Mouse (Mus musculus): ENCODE measurements around the gene Cplx3. TPM values are rescaled to one million over a fixed set of nuclear protein-coding genes. Genes with fewer than 3 reads are reported as not detected.

Cplx3 gene
- total and polyA plus RNA-seq, 3 experiments: 0.09 TPM; not detected in 2

GRCm38 (mm10) chr9:57643169-57643855 is 37.2 kb upstream of the Cplx3 start (continued):
- TF ChIP-seq ZMIZ1 (IDR thresholded peaks at IDR 0.05; ENCODE audit: low read depth, low read length) (no peak), ZNF384 (IDR thresholded peaks at IDR 0.05; ENCODE audit: low read depth, low read length) (no peak), EP300 (IDR thresholded peaks at IDR 0.05; ENCODE audit: low read length) (no peak), BHLHE40 (IDR thresholded peaks at IDR 0.05; ENCODE audit: low read depth, low read length) (peak; percentile 24; the same call in 1 of the 2 replicates), JUN (IDR thresholded peaks at IDR 0.05; ENCODE audit: insufficient read depth, low read depth, low read length) (no peak), MAZ (IDR thresholded peaks at IDR 0.05; ENCODE audit: low read depth, low read length) (no peak), NELFE (IDR thresholded peaks at IDR 0.05; ENCODE audit: low read depth, low read length) (no peak), MEF2A (IDR thresholded peaks at IDR 0.05; ENCODE audit: borderline replicate concordance, low read depth, low read length) (0 out of 2 replicates have a peak, but pooled peaks have one; percentile 46), NRF1 (IDR thresholded peaks at IDR 0.05; ENCODE audit: low read depth, low read length) (no peak), RCOR1 (conservative IDR thresholded peaks at IDR 0.05; ENCODE audit: low read depth, low read length) (no peak), MYC (IDR thresholded peaks at IDR 0.05; ENCODE audit: low read depth, low read length) (peak; percentile 80), MAX (IDR thresholded peaks at IDR 0.05; ENCODE audit: low read length) (peak; percentile 71; the same call in 1 of the 2 replicates), USF1 (IDR thresholded peaks at IDR 0.05; ENCODE audit: low read depth, low read length) (no peak), CHD2 (IDR thresholded peaks at IDR 0.05; ENCODE audit: low read length) (no peak; the same call in 1 of the 2 replicates), PAX5 (IDR thresholded peaks at IDR 0.05; ENCODE audit: low read length) (no peak), ZC3H11A (IDR thresholded peaks at IDR 0.05; ENCODE audit: low read depth, low read length) (no peak), MAFK (IDR thresholded peaks at IDR 0.05; ENCODE audit: insufficient replicate concordance, low read length) (no peak)

GRCm38 (mm10) chr9:57641775-57642550 is 35.9 kb upstream of the Cplx3 start:
- H3K27me3 ChIP-seq (replicated peaks): no peaks in the 10 kb centered on the region
- H3K9me3 ChIP-seq (replicated peaks; ENCODE audit: low read length): no peaks in the 10 kb centered on the region
- H3K9ac ChIP-seq (ENCODE audit: insufficient read depth, low read depth): peak overlapping the region; percentile 92; the same call in 1 of the 2 replicates
- peaks cover 73% of the 10 kb centered on the region for H3K79me2 ChIP-seq (replicated peaks; ENCODE audit: control insufficient read depth, extremely low read depth, insufficient read depth, poor library complexity, severe bottlenecking)
- H3K4me2 ChIP-seq (ENCODE audit: insufficient read depth, low read depth, poor library complexity, severe bottlenecking): peak overlapping the region; percentile 79
- peak overlapping the region; percentile 16 to 90 (median 86) for H3K4me3 ChIP-seq (replicated peaks in 1 of 3; ENCODE audit: low read depth in 2 of 3, low read length in 2 of 3, poor library complexity in 1 of 3)
- peaks cover 31 to 69% of the 10 kb centered on the region in 2 experiments for H3K4me1 ChIP-seq (ENCODE audit: control insufficient read depth in 1 of 2, insufficient read depth in 2 of 2)
- DNase-seq (ENCODE audit: extremely low read depth): no peak
- peaks cover 3 to 19% of the 10 kb centered on the region in 2 experiments for H3K36me3 ChIP-seq (replicated peaks in 1 of 2; ENCODE audit: control insufficient read depth in 1 of 2, insufficient read depth in 1 of 2, low read length in 1 of 2)
- in situ Hi-C loops (cut with MboI; ENCODE audit: low pct_ligation_motif_present, low pct_unique_long_range_greater_than_20kb, low sequenced_read_pairs): no loop called here
- H3K27ac ChIP-seq (ENCODE audit: insufficient read depth, low read depth): peak overlapping the region; percentile 96
- dilution Hi-C loops (cut with MboI; ENCODE audit: extremely low pct_ligation_motif_present, extremely low pct_unique_long_range_greater_than_20kb, low sequenced_read_pairs): no loop called here
- 0 out of 2 replicates have a peak, but pooled peaks have one; percentile 38 for TF ChIP-seq MYC (IDR thresholded peaks at IDR 0.05; ENCODE audit: low read depth, low read length)
- 0 out of 2 replicates have a peak, but pooled peaks have one; percentile 49 for TF ChIP-seq MAZ (IDR thresholded peaks at IDR 0.05; ENCODE audit: low read depth, low read length)
- peak; percentile 67 for TF ChIP-seq MXI1 (IDR thresholded peaks at IDR 0.05; ENCODE audit: low read depth, low read length)
- TF ChIP-seq BHLHE40 (IDR thresholded peaks at IDR 0.05; ENCODE audit: low read depth, low read length): peak; percentile 47; the same call in 1 of the 2 replicates
- no peak for TF ChIP-seq ELF1 (IDR thresholded peaks at IDR 0.05; ENCODE audit: low read depth, low read length)
- TF ChIP-seq MAX (IDR thresholded peaks at IDR 0.05; ENCODE audit: low read length): no peak
- TF ChIP-seq PAX5 (IDR thresholded peaks at IDR 0.05; ENCODE audit: low read length): no peak
- TF ChIP-seq ETS1 (conservative IDR thresholded peaks at IDR 0.05; ENCODE audit: low read depth, low read length): peak; percentile 40; the same call in 1 of the 2 replicates
